Mouse (Mus musculus) forebrain, embryonic 15.5 days (tissue): ENCODE data around the gene Mpi. TPM values are rescaled to one million over a fixed set of nuclear protein-coding genes. Genes with fewer than 3 reads are reported as not detected.

Experiments
- ATAC-seq: fragments of 200-750 bp; cut with Nextera tagmentation; replicated peaks from 2 replicates; pipeline ENCODE4 v1.8.0; 2017; ENCODE audit warnings: mild to moderate bottlenecking, moderate TSS enrichment, moderate library complexity
- H3K27ac ChIP-seq: fragments of 300-500 bp; sonication (generic); replicated peaks from 2 replicates; pipeline ENCODE4 v1.5.1; 2015; ENCODE audit warnings: mild to moderate bottlenecking, inconsistent platforms
- H3K27me3 ChIP-seq: fragments of 300-500 bp; sonication (generic); 2 replicates; pipeline ENCODE4 v1.6.1; 2015; ENCODE audit warnings: inconsistent platforms
- H3K36me3 ChIP-seq: fragments of 300-500 bp; sonication (generic); 2 replicates; pipeline ENCODE4 v1.6.1; 2015; ENCODE audit warnings: mild to moderate bottlenecking, inconsistent platforms
- H3K4me1 ChIP-seq: fragments of 300-500 bp; sonication (generic); 2 replicates; pipeline ENCODE4 v1.6.1; 2015; ENCODE audit warnings: inconsistent platforms
- H3K4me2 ChIP-seq: fragments of 300-500 bp; sonication (generic); replicated peaks from 2 replicates; pipeline ENCODE4 v1.6.1; 2015; ENCODE audit warnings: mild to moderate bottlenecking, inconsistent platforms
- H3K4me3 ChIP-seq: fragments of 300-500 bp; sonication (generic); 2 replicates; pipeline ENCODE4 v1.5.1; 2015; ENCODE audit warnings: mild to moderate bottlenecking, inconsistent platforms
- H3K9ac ChIP-seq: fragments of 300-500 bp; sonication (generic); replicated peaks from 2 replicates; pipeline ENCODE4 v1.6.1; 2015; ENCODE audit warnings: mild to moderate bottlenecking, inconsistent platforms
- H3K9me3 ChIP-seq: fragments of 300-500 bp; sonication (generic); 2 replicates; pipeline ENCODE4 v1.6.1; 2016; ENCODE audit warnings: inconsistent platforms
- WGBS: fragments of 180-500 bp; shearing (Covaris S2); methylation state at CpG from one replicate; pipeline ENCODE4 v1.1.7; 2015; ENCODE audit warnings: mixed read lengths; 5-methylcytosine and 5-hydroxymethylcytosine counted together
- polyA plus RNA-seq: library from polyadenylated mRNA; unstranded; fragments of >200 nt; fragmentation: Nextera tagmentation; extraction: Ambion mirVana; gene quantifications from 2 replicates; pipeline ENCODE4 v1.2.1, GENCODE M21; 2015

Gene Mpi
- polyA plus RNA-seq, 1 experiment from 2014 or later = 62.9 TPM

DNA sequence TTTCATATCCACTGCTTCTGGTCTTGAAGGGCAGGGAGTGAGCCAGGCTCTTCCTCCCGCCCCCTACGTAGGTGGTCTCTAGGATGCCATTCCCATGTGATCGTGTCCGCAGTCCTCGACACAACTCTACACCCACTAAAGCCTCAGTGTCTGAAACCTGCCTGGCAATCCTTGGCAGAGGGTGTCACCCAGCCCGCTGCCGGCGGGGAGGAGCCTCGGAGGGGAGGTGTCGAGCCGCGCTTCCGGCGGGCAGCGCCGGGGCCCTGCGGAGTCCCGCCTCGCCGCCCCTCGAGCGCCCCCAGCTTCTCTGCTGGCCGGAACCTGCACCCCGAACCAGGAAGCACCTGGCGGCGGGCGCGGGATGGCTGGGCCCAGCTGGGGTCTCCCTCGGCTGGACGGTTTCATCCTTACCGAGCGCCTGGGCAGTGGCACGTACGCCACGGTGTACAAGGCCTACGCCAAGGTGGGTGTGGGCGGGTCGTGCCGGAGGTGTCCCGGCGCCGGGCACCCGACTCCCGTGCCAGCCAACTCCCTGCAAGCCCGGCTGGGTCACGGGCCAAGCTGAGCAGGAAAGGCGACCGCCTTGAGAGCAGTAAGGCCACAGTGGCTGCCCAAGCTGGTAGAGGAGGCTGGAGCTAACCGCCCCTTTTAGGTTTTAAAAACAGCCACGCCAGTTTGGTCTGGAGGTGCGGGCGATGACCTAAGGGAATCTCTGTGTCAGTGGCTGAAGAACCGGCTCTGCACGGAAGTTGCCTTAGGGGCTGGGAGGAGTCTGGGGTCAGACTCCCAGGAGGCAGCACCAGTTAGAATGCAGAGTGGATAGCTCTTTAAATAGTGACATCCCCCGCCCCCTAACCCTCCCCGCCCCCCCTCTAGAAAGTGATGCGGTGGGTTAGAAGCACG lies 36.9 kb upstream of the Mpi start, which contains the start of gene Ulk3:
Ulk3 (plus strand) TSS at position 229 of the 903 bp plus-strand sequence.
- Histone ChIP-seq H3K9ac (peak within 1 kb of the TSS; percentile 74), H3K4me2 (peak within 1 kb of the TSS; percentile 77), H3K27me3 (no peaks in the 10 kb centered on the region), H3K27ac (peak within 1 kb of the TSS; percentile 71), H3K36me3 (peaks cover 44% of the 10 kb centered on the region), H3K4me1 (peaks cover 14% of the 10 kb centered on the region), H3K4me3 (peak within 1 kb of the TSS; percentile 76), H3K9me3 (no peaks in the 10 kb centered on the region)
- peak; percentile 87 for ATAC-seq
- 1% methylated on average over 58 of the region's 58 CpGs for WGBS

- no peaks in the 10 kb centered on the region for H3K9me3 ChIP-seq
- no peak overlapping the region for H3K4me2 ChIP-seq
- H3K4me1 ChIP-seq = peaks cover 8% of the 10 kb centered on the region
- no peak overlapping the region for H3K27ac ChIP-seq
- H3K27me3 ChIP-seq = no peaks in the 10 kb centered on the region
- WGBS = 93% methylated on average over 3 of the region's 3 CpGs
- no peak overlapping the region for H3K4me3 ChIP-seq
- peaks cover 71% of the 10 kb centered on the region for H3K36me3 ChIP-seq
- no peak for ATAC-seq
- no peak overlapping the region for H3K9ac ChIP-seq
Measured at GRCm38 (mm10) chr9:57584991-57585390, 32.4 kb upstream of the Mpi start.

- 82% methylated on average over 6 of the region's 6 CpGs for WGBS
- Histone ChIP-seq H3K9me3 (no peaks in the 10 kb centered on the region), H3K36me3 (peaks cover 49% of the 10 kb centered on the region), H3K27ac (no peak overlapping the region), H3K4me1 (no peaks in the 10 kb centered on the region), H3K4me3 (no peak overlapping the region), H3K9ac (no peak overlapping the region), H3K27me3 (no peaks in the 10 kb centered on the region), H3K4me2 (no peak overlapping the region)
- no peak for ATAC-seq
Measured at GRCm38 (mm10) chr9:57577144-57577849, 24.7 kb upstream of the Mpi start.

DNA sequence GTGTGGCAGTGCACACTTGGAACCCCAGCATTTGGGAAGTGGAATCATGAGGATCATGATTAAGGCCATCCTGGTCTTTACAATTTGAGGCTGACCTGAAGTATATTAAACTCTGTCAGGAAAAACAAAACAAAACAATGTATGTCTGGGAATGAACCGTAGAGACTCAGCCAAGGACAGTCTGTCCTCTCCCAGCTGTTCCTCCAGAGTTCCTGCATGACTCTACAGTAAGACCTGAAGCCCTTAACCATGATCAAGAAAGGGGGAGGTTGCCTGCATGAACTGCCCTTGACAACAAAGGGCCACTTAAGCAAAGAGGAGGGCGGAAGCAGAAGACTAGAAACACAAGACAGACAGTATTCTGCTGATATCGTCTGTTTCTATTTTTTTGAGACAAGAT lies 23.0 kb upstream of the Mpi start:
- H3K27me3 ChIP-seq = no peaks in the 10 kb centered on the region
- no peaks in the 10 kb centered on the region for H3K4me1 ChIP-seq
- H3K9ac ChIP-seq = no peak overlapping the region
- no peak overlapping the region for H3K4me3 ChIP-seq
- H3K36me3 ChIP-seq = peaks cover 32% of the 10 kb centered on the region
- H3K4me2 ChIP-seq = no peak overlapping the region
- WGBS = 83% methylated on average over 3 of the region's 3 CpGs
- no peaks in the 10 kb centered on the region for H3K9me3 ChIP-seq
- no peak overlapping the region for H3K27ac ChIP-seq
- ATAC-seq = no peak

- Histone ChIP-seq H3K4me3 (no peak overlapping the region), H3K27me3 (no peaks in the 10 kb centered on the region), H3K36me3 (peaks cover 24% of the 10 kb centered on the region), H3K9ac (no peak overlapping the region), H3K4me1 (no peaks in the 10 kb centered on the region), H3K4me2 (no peak overlapping the region), H3K9me3 (no peaks in the 10 kb centered on the region), H3K27ac (no peak overlapping the region)
- ATAC-seq = no peak
Measured at GRCm38 (mm10) chr9:57574397-57574796, 21.8 kb upstream of the Mpi start.

- Histone ChIP-seq H3K27ac (no peak overlapping the region), H3K4me1 (peaks cover 22% of the 10 kb centered on the region)
- 95% methylated on average over 6 of the region's 6 CpGs for WGBS
Measured at GRCm38 (mm10) chr9:57568500-57568899, 15.9 kb upstream of the Mpi start.

GRCm38 (mm10) chr9:57566846-57567245 lies 14.3 kb upstream of the Mpi start:
- 60% methylated on average over 8 of the region's 8 CpGs for WGBS
- Histone ChIP-seq H3K4me1 (peaks cover 35% of the 10 kb centered on the region), H3K36me3 (peaks cover 17% of the 10 kb centered on the region), H3K27ac (no peak overlapping the region), H3K9ac (no peak overlapping the region), H3K9me3 (no peaks in the 10 kb centered on the region), H3K4me2 (no peak overlapping the region), H3K4me3 (no peak overlapping the region), H3K27me3 (no peaks in the 10 kb centered on the region)
- no peak for ATAC-seq

More at GRCm38 (mm10) chr9:57568500-57568899, 15.9 kb upstream of the Mpi start:
- ATAC-seq = no peak
- Histone ChIP-seq H3K4me3 (no peak overlapping the region), H3K36me3 (peaks cover 17% of the 10 kb centered on the region), H3K27me3 (no peaks in the 10 kb centered on the region), H3K4me2 (no peak overlapping the region), H3K9ac (no peak overlapping the region), H3K9me3 (no peaks in the 10 kb centered on the region)

DNA sequence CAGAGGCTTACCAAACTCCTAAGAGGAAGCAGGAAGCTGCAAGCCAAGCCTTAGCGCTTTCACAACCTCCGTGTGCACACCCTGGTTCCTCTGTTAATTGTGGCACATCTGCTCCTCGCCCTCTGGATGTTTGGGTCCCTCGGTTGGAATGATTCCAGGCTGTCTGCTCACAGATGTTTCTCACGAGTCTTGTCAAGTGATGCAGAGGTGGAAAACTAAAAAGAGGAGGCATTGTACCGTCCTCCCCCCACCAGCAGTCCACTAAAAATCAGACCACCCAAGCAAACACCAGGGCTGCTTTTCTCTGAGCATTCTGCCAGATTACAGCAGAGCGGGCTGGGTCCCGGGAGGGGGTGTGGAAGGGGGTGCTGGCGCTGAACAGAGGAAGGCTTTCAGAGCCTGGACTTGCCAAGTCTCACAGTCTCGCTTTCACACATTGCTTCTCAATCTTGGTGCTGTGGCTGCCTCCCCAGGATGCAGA lies 13.2 kb upstream of the Mpi start:
- peaks cover 42% of the 10 kb centered on the region for H3K4me1 ChIP-seq
- peak; percentile 39; the same call in 1 of the 2 replicates for ATAC-seq
- H3K36me3 ChIP-seq = peaks cover 17% of the 10 kb centered on the region
- no peaks in the 10 kb centered on the region for H3K9me3 ChIP-seq
- no peak overlapping the region for H3K4me3 ChIP-seq
- H3K27me3 ChIP-seq = no peaks in the 10 kb centered on the region
- 27% methylated on average over 10 of the region's 10 CpGs for WGBS
- no peak overlapping the region for H3K4me2 ChIP-seq
- H3K9ac ChIP-seq = no peak overlapping the region
- peak overlapping the region; percentile 62 for H3K27ac ChIP-seq

- H3K27ac ChIP-seq = no peak overlapping the region
- H3K4me1 ChIP-seq = peaks cover 47% of the 10 kb centered on the region
- no peak overlapping the region for H3K4me3 ChIP-seq
- WGBS = 88% methylated on average over 6 of the region's 6 CpGs
- H3K9me3 ChIP-seq = no peaks in the 10 kb centered on the region
- H3K36me3 ChIP-seq = peaks cover 16% of the 10 kb centered on the region
- H3K4me2 ChIP-seq = no peak overlapping the region
- no peak for ATAC-seq
- H3K27me3 ChIP-seq = no peaks in the 10 kb centered on the region
- no peak overlapping the region for H3K9ac ChIP-seq
Measured at GRCm38 (mm10) chr9:57564609-57565008, 12.0 kb upstream of the Mpi start.

- no peak for ATAC-seq
- Histone ChIP-seq H3K4me1 (peaks cover 47% of the 10 kb centered on the region), H3K27me3 (no peaks in the 10 kb centered on the region), H3K9me3 (no peaks in the 10 kb centered on the region), H3K9ac (no peak overlapping the region), H3K27ac (no peak overlapping the region), H3K4me3 (no peak overlapping the region), H3K36me3 (no peaks in the 10 kb centered on the region), H3K4me2 (no peak overlapping the region)
- 90% methylated on average over 4 of the region's 4 CpGs for WGBS
Measured at GRCm38 (mm10) chr9:57562896-57563372, 10.4 kb upstream of the Mpi start.

GRCm38 (mm10) chr9:57561711-57562099 lies 9.1 kb upstream of the Mpi start:
- no peak for ATAC-seq
- H3K9me3 ChIP-seq = no peaks in the 10 kb centered on the region
- H3K27me3 ChIP-seq = no peaks in the 10 kb centered on the region
- no peak overlapping the region for H3K27ac ChIP-seq
- peak overlapping the region; percentile 77 for H3K4me3 ChIP-seq
- peaks cover 43% of the 10 kb centered on the region for H3K4me1 ChIP-seq
- 82% methylated on average over 13 of the region's 13 CpGs for WGBS
- H3K4me2 ChIP-seq = peak overlapping the region; percentile 79
- no peaks in the 10 kb centered on the region for H3K36me3 ChIP-seq
- H3K9ac ChIP-seq = 0 out of 2 replicates have a peak overlapping the region, but pooled peaks have one; percentile 78
